Mouse (Mus musculus) testis, adult 2 months (tissue): ENCODE measurements around the gene Serpini2.

Experiments
- CTCF ChIP-seq: fragments of 200-500 bp; IDR thresholded peaks from 2 replicates; pipeline ENCODE4 v1.5.1; 2012; ENCODE audit warnings: low read depth, mild to moderate bottlenecking, inconsistent platforms, low read length, moderate library complexity; ENCODE audit not compliant: control insufficient read depth, insufficient read depth, insufficient replicate concordance
- POLR2A ChIP-seq: fragments of 200-500 bp; IDR thresholded peaks from 2 replicates; pipeline ENCODE4 v1.6.1; 2012; ENCODE audit warnings: low read depth, mild to moderate bottlenecking, inconsistent platforms, low read length, moderate library complexity; ENCODE audit not compliant: control insufficient read depth

GRCm38 (mm10) chr3:75304621-75305020 is 34.7 kb upstream of the Serpini2 start:
- TF ChIP-seq CTCF = no peak
- no peak for TF ChIP-seq POLR2A
